Mouse (Mus musculus): Measurements from ENCODE around the gene Zbtb18. TPM values are rescaled to one million over a fixed set of nuclear protein-coding genes. Genes with fewer than 3 reads are reported as not detected.

The Zbtb18 gene
- 61.0 TPM for polyA plus RNA-seq (2014; fragmentation: Illumina TruSeq; extraction: RNeasy Lipid Tissue Mini Kit (QIAGEN cat#74804))

DNA sequence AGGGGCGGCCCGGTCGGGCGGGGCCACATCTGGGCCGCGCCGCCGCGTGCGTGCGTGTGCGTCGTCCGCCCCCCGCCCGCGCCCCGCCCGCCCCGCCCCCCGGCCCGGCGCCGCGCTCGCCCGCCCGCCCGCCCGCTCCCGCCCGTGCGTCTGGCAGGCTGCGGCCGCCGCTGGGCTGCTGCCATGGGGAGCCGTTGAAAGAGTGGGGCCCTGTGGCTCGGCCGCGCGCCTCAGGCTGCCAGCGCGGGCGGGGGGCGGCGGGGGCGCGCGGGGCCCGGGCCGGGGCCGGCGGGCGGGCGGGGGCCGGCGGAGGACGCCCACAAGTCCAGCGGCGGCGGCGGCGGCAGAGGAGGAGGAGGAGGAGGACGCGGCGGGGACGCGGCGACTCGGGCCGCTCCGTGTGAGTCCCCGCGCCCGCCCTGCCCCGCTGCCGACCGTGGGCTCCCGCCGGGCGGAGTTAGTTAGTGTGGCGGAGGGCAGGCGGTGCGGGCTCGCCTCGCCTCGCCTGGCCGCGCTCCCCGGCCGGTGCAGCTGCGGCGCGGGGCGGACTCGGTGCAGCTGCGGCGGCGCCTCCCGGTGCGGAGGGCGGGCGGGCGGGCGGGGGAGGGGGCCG is at the start of gene Zbtb18:
Gene Zbtb18 (plus strand): TSS at position 156 of the 613 bp plus-strand sequence.

Other genes with a start within 250 kb of the Zbtb18 start
- gene Akt3, start 184.1 kb upstream of the Zbtb18 start, polyA plus RNA-seq (2014; fragmentation: Illumina TruSeq; extraction: RNeasy Lipid Tissue Mini Kit (QIAGEN cat#74804)), result 147 TPM

Data from ovary, adult 10 weeks (tissue).